Mouse (Mus musculus): ENCODE measurements at regions not wholly inside any gene's neighbourhood (a gene's known extent, or its start where the extent isn't known, plus 50 kb on each side); places are given as distances from the start of the nearest gene placed in this dataset.

DNA sequence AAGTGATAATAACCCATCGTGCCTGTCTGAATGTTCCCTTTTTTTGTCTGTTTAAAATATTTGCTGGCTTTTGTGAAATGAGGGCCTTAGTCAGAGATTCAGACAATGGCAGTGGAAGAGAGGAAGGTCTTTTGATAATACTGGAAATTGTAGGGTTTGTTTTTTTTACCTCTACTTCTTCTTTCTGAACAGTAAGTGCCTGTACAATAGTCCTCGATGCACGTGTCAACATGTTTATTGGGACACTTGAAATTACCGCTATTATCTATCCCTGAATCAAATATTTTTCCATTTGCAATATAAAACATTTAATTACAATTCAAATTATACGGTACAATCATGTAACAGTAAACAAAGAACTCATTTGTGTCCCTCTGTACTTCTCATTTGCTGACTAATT lies 733.5 kb downstream of the Fam19a2 start:
- DNase-seq (ENCODE audit: low spot score in 2 of 2) = no peak

DNA sequence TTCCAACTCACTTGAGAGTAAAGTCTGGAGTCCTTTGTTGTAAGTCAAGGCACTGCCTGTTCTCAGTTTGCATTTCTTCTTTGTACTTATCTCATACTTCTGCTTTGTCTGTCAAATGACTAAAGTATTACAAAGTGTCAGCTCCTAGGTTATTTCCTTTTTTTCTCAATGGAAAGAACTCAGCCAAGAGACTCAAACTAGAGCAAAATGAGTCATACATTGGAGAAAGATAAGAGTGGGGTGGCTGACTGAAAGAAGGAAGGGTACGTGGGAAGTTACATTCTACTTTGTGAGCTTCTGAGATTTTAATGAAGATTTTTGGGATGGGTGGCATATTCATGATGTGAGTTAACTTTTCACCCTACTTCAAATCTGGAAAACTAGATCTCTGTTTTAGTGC lies 735.2 kb downstream of the Fam19a2 start:
- DNase-seq (ENCODE audit: low spot score in 2 of 2) = no peak

DNA sequence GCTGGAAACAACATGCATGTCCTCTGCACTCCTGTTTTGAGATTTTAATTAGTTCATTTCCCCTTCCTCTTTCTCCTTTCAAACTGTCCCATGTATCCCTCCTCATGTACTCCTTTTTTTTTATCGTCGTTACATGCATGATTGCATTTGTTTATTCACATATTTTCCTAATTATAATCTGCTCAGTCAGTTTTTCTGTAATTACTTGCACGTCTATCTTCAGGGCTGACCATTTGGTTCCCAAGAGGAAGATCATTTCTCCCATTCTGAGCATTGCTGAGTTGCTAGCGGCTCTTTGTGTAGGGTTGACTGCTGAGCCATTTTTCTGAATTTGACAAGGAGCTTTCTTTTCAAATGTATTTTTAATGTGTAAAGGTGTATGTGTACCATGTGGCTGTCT lies 781.2 kb downstream of the Fam19a2 start:
- DNase-seq (ENCODE audit: low spot score in 2 of 2) = no peak

DNA sequence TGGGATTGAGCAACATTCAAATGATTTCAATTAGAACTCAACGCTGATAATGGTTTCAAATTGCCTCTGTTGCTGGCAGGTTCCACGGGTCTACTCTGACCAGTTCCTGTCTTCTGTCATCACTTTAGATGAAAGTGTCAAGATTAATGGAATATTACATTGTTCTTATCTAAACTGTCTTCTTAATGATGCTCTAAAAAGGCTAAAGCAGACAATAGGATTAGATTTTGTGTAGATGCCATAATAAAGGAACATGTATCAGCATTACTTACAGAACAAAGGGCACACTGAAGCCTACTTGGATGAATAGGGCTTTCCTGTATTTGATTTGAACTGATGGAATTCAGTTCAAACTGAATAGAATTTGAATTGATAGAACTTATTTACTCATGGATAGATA lies 782.0 kb downstream of the Fam19a2 start:
- no peak for DNase-seq (ENCODE audit: low spot score in 2 of 2)

DNA sequence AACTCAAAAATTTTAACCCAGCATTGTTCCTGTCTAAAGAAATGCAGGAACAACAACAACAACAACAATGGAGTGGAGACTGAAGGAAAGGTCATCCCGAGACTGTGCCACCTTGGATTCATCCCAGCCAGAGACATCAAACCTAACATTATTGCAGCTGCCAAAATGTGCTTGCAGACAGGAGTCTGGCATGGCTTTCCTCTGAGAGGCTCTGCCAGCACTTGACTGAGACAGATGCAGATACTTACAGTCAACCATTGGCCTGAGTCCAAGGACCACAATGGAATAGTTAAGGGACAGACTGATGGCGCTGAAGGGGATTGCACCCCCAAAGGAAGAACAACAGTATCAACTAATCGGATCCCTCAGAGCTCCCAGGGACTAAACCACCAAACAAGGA lies 819.0 kb downstream of the Fam19a2 start:
- DNase-seq (ENCODE audit: low spot score in 2 of 2) = no peak

DNA sequence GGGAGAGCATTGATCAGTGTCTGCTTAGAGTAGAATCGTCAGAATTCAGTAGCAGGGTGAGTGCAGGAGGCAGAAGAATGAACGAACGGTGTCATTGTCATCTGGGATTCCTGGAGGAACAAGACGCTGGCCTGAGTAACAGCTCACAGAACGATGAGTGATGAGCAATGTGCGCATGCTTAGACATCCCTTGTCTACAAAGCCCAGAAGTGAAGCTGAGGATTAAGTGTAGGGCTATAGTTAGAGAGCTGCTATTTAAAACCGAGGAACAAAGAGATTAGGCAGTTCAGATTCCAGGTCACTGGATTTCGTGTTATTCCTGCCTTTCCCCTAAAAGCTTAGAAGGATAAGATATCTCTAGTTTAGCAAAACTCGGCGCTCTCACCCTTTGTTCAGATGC lies 826.8 kb downstream of the Fam19a2 start:
- no peak for DNase-seq (ENCODE audit: low spot score in 2 of 2)

DNA sequence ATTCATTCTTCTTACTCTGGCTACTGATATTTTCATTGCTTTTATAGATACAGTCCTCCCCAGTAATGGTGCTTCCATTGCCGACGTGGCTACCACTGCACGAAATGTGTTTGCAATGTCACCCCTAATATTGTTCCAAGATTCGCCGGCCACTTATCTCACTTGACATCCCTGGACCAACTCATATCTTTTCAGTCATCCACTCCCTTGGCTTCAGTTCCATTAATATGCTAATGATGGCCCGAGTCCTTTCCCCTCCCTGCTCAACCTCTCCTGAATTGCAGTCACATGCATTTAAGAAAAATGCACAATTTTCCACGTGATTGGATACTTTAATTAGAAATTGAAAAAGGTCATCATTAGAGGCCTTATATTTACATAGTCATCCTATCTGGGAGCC lies 827.6 kb downstream of the Fam19a2 start:
- DNase-seq (ENCODE audit: low spot score in 2 of 2) = no peak

DNA sequence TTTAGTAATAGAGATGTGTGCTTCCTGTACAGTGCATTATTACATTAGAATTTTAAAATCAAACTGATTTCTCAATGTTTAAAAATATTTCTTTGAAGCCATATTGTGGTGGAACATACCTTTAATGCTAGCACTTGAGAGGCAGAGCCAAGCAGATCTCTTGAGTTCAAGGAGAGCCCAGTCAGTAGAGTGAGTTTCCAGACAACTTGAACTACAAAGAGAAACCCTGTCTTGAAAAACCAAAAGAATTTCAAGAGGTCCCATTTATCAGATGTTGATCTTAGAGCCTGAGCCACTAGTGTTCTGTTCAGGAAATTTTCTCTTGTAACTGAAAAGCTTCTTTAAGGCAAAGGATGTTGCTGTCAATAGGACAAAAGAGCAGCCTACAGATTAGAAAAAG lies 855.8 kb downstream of the Fam19a2 start:
- no peak for DNase-seq (ENCODE audit: low spot score in 2 of 2)

DNA sequence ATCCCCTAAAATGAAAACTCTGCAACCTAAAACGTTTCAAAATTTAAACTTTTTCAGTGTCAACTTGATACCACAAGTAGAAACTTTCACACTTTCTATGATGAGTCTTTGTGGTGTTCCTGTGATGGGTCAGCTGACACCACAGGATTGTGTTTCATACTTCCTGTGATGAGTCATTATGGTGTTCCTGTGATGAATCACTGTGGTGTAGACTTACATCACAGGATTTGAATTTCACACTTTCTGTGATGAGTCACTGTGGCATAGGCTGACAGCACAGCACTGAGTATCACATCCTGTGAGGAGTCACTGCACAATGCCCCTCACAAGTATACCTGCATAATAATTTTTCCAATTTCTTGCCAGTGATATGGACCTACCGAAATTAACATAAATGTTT lies 874.7 kb downstream of the Fam19a2 start:
- no peak for DNase-seq (ENCODE audit: low spot score in 2 of 2)

DNA sequence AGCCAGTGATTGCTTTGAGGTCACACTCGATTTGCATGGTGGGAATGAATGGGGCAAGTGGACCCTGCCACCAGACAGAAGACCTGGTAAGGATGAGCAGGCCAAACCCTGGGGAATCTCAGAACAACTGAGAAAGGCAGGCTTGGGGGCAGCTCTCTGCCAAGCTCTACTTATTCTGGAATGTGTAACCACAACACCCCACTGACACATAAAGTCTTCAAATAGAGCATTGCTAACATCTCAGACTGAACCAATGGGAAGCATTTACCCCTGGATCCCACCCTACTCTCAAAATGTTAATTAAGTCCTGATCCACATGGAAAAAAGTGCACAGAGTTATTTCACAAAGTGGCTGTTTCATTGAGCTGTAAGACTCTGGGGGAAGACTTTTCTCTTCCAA lies 878.5 kb downstream of the Fam19a2 start:
- DNase-seq (ENCODE audit: low spot score in 2 of 2) = no peak

DNA sequence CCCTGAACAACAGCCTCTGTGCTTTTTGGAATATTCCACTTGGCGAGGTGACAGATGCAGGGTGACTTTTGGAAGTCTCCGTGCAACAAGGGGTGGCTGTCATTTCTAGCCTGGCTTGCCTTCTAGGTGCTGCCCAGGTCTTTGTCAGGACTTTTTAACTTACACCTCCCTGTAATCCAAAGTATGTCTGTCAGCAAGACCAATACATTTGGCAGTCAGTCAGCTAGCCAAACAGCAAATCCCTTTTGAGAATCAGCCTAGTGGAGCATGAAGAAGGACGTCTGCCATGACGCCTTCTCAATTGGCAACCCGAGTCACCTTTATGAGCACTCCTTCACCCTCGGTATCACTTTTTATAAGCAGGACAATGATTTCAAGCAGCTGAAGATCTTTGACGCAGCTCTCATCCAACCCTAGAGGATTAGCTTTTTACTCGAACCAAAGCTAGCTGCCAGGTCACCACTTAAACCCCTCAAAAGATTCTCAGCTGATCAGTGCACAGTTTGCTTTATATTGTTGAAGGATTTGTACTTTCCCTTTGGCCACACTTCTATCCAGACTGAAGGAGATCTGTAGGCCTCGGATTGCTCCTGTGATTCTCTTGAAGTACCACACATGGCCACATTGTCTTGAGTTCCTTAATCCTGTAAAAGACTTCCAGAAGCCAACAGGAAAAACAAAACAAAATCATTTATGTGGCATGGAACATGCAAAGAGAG lies 883.1 kb downstream of the Fam19a2 start:
- DNase-seq (ENCODE audit: low spot score in 2 of 2) = no peak

DNA sequence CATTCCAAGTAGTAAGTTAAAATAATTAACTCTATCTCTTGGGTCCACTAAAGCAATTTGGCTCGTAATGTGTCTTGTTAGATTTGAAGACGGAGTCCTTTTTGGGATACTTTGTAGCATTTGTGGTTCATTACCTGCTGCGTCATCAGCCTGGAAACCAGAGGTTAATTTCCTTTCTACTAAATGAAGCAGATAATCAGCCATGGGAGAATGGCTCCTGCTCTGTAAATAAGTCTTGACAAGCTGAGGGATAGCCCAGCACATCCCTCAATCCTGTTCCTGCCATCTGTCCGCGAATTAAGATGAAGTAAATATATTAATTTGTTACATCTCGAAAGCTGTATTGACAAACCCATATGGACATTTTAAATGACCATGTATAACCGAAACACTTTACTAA lies 899.6 kb downstream of the Fam19a2 start:
- DNase-seq (ENCODE audit: low spot score in 2 of 2) = no peak

DNA sequence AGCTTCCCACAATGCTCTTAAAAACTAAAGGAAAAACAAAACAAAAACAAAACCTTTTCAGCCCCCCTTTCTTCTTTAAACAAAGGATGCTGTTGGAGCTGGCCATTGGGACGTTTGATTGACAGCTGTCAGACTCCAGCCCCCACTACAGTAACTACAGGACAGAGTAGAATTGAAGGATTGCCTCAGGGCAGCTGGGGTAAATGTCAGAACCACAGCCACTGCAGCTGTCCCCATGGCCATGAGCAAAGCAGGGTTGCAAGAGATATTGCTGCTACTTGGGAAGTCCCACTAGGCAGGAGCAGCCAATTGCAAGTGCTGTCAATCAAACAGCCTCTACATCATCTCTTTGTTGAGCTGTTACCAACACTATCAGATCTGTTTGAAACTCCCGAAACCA lies 911.8 kb downstream of the Fam19a2 start:
- DNase-seq (ENCODE audit: low spot score in 2 of 2) = no peak

DNA sequence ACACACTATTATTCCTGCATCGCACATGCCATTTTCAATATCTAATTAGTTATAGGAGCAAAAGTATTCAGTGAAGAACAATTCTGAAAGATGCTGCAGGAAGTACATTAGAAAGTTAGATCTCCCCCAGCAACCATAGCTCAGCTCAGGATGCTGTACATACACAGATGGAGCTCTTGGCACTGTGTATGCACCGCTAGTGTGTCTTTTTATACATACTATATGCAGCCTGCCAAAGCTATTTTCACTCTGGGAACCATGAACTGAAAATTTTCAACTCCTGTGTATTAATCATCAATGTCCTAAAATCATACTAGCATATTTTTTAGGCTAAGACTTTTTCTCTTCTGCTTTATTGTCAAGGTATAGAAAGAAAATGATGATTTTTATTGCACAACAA lies 944.5 kb downstream of the Fam19a2 start:
- DNase-seq (ENCODE audit: low spot score in 2 of 2) = no peak

DNA sequence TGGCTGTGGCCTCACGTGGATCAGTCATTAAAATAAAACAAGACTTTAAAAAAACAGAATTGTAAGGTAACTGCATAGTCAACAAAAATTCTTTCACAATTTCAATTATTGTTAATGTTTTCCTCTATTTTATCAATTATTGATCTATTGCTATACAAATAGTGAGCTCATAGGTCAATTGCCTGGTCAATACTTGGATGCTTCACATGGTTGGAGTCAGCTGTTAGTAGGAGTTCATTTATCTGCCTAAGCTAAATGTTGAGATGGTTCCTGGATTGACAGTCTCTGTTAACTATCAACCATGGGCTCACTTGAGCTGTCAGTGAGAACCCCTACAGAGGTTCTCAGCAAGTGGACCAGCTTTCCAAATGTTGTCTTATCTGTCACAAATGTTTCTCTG lies 955.7 kb downstream of the Fam19a2 start:
- DNase-seq (ENCODE audit: low spot score in 2 of 2) = no peak

DNA sequence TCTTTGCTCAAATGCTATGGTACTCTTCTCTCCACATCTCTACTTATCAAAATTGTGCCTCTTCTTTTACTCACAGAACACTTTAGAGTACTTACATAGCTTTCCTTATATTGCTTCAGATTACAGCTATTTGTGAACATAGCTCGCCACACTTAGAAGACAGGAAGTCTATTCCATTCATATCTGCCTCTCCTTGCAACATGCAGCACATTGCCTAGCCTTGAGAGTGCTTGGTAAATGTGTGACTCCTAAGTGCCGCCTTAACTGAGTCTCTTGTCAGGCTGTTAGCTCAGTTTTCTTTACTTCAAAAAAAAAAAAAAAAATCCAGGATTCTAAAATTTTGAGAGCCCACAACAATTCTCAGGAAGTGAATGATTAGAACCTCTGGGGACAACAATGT lies 958.3 kb downstream of the Fam19a2 start:
- no peak for DNase-seq (ENCODE audit: low spot score in 2 of 2)

DNA sequence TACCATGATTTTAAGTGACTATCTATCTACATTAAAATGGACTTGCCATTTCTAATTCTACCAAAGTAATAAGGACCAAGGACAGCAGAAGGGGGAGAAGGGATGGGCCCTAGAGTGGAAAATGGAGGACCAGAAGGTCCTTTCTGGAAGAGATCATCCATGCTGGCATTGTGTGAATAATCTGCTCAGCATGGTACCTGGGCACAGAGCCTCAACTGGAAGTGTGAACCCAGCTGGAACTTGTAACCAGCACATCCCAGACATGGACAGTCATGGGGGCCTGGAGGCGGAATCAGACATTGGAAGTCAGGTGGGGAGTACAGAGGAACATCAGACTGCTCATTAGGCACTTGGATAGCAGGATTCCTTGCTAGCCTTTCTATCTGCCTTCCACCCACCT lies 963.3 kb downstream of the Fam19a2 start:
- no peak for DNase-seq (ENCODE audit: low spot score in 2 of 2)

DNA sequence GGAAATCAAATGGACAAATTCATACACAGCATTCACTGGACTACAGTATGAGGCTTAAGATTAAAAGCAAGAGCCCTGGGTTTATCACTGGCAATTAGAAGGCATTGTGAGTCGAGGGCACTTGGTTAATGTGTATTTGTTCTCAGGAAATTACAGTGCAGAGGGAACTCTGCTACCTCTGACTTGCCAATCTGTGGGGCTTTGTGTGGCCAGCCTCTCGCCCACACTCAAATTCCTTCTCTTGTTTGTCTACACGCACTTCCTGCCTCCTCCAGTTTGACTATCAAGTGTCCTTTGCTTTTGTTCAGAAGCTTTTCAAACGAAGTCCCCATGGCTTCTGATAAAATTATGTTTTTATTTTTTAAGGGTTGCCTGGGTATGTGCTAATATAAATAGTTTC lies 985.6 kb downstream of the Fam19a2 start:
- no peak for DNase-seq (ENCODE audit: low spot score in 2 of 2)

DNA sequence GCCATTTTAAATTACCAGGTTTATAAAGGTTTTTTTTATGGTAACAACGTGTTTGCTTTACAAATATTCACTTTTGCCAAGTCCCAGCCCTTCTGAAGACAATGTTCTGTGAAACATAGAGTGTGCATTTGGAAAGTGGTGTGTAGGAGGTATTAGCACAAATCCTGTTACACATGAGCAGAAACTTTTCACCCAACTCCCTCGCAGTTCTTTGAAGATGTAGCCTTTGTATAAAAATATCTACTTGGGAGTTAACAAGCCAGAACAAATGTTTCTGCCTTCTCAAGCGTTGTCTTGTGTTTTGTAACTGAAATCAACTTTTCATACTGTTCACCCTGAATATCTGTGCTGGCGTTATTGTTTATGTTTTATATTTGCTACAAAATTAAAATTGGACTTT lies 986.2 kb downstream of the Fam19a2 start:
- no peak for DNase-seq (ENCODE audit: low spot score in 2 of 2)

DNA sequence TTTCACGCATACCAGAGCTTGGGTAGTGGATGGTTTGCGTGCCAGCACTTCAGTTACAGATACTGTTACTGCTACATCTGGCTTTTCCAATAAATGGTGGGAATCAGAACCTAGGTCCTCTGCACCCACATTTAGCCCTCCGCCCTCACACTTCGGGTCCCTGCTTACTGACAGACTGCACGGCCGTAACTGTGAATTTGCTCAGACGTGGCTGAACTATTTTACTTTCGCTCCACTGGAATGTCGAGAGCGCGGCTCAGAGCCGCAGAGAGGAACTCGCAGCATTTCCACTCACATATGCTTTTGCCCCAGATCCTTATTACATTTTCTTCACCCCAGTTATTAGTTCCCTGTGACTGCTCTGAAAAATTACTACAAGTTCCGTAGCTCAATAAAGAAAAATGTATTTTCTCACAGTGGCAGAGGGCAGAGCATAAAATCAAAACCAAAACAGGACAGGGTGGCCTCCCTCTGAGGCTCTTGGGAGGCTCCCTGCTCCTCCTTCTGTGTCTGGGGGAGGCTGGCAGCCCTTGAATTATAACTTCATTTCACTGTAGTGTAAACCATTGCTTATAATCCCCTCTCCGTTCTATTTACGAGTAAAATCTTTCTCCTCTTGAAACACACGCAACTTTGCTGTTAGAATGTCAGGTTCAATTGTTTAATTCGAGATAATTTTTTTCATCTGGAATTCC lies 1024.7 kb downstream of the Fam19a2 start:
- DNase-seq (ENCODE audit: low spot score in 2 of 2) = peak in 1 of 2 experiments; percentile 10

DNA sequence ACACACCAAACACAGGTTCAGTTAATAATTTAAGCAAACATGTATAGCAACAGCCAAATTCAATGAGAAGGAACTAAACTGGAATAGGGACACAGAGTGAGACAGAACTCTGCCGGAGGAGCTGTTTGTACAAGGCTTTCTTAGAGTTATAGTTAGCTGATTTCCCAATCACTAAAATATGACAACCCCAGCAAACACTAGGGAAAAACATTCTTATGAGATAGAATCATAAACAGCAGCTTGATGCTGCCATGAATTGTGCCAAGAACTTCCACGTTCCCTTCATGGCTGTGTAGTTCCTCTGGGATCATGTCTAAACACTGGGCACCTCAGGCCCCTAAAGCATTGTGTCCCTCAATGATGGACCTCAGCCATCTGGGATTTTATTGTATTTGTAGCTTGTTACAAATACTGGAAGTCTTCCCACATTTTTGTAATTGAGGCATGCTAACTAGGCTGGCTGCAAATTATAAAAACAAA lies 1033.4 kb downstream of the Fam19a2 start:
- DNase-seq (ENCODE audit: low spot score in 2 of 2) = no peak

DNA sequence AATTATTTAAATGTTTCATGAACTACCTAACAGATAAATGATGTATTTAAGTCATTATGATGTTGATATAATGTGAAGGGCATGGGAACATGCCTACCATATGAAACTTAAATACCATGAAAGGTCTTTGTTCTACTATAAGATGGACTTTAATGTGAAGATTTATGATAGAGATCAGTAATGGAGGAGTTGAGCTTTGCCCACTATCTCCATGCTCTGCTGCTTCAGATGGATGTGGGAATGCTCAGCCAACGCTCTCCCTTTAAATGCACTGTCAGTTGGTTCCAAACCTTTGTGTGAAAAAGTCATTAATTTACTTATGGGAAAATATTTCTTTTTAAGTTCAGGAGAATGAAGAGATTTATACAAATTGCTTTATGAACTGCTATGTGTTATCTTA lies 1040.9 kb downstream of the Fam19a2 start:
- DNase-seq (ENCODE audit: low spot score in 2 of 2) = no peak

DNA sequence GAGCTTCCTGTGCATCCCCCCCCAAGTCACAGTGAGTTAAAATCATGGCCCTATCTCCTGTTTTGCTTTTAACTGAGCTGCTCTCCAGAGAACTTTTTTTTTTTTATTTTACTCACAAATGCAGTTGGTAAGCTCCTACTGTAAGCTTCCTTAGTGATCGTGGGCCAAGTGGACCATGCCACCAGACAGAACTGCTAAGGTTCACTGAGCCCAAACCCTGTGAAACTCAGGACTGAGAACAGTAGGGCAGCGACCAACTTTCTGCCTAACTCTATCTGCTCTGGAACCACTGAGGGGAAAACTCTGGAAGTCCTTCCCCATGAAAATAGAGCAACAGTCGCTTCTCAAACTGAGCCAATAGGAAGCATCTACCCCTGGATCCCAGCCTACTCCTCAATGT lies 1041.8 kb downstream of the Fam19a2 start:
- DNase-seq (ENCODE audit: low spot score in 2 of 2) = no peak

Measured in gastrocnemius, postnatal 4 days (tissue).